Mouse (Mus musculus) testis, postnatal 10 days (tissue): ENCODE measurements around the gene Mettl8.

Experiments used
- DNase-seq: peaks from one replicate; pipeline ENCODE4 v3.0.0; 2021; ENCODE audit warnings: low spot score

Mettl8 gene

DNA sequence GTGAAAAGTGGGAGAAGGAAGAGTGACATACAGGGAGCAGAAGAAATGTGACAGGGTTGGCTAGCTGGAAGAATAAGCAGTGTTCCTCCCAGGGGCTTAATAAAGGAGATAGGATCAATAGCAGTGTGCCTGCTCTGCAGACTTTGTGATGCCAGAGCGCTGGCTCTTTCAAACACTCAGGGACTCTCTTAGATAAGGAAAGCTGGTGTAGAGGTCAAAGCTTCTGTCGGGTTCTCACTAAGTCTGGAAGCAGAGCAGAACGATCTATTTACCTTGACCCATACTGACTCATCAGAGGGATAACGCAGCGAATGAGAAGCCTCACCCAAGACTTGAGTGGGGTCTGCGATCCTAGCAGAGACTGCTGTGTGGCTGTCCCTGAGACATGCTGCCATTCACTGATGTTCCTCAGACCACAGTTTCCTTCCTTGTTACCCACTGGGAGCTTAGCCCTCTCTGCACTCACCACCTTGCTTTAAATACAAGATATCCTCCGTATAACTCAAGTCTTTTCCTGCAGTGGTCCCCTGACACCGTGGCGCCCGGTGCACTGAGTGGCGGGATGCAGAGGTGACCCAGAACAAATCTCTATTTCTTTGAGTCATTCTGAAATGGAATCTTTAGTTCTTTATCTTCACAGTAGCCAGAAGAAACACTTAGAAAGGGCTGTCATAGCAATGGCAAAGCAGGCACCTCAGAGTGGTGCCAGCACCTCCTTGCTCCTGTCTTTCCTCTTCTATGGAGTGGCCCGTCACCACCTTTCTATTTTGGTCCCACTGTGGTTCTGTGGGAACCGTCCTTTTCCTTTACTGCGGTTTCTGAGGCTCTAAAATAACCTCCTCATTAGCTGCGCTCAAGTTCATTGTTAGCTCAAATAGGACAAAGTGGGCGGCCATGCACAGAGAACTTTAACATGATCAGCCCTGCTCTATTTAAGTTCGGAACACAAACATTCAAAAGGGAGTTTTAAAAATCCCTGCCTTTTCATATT is 65.9 kb downstream of the Mettl8 start:
- no peak for DNase-seq

DNA sequence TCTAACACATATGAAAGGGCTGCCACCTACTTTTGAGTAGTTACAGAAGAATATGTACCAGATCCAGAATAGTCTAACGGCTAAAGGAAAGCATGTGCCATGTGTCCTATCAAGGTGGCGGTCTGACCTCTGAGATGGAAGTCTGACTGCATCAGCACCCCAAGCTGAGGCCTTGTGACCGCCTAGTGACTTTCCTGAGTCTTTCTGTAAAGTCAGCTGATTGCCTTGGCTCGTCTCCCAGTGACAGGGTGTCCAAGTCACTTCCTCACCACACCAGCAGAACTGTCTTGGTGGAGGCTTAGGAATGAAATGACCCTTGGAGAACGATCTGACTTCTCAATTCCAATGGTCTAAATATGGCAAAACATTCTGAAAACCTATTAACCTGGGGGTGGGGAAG is 77.1 kb downstream of the Mettl8 start:
- no peak for DNase-seq

GRCm38 (mm10) chr2:70974769-70975168 is 80.6 kb downstream of the Mettl8 start:
- no peak for DNase-seq

DNA sequence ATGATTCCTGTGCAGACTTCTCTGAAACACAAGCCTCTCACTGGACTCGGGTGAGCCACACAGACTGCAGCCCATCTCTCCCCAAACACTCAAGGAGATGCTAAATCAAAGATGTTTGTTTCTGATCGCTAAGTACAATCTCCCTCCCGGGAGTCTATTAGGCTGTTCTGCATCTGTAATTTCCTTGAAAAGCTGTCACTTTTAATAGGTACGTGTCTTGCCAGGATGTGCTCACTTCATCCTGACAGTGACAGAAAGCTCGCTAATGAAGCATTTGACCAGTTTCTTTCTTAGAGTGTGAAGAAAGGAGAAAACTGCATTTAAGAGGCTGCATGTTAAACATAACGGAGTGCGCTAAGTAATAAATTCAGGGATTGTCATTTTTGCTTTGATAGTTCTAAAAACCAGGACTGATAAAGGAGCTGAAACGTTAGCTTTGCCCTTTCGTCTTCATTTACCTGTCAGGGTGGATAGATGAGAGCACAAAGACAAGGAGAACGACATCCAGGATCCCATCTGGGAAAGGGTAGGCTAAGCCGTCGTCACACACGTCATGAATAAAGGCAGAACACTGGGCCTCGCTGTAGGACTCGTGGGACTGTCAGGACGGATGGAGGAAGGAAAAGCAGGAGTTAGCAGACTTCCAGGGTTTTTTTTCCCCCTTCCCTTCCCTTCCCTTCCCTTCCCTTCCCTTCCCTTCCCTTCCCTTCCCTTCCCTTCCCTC is 82.4 kb downstream of the Mettl8 start:
- DNase-seq = no peak

DNA sequence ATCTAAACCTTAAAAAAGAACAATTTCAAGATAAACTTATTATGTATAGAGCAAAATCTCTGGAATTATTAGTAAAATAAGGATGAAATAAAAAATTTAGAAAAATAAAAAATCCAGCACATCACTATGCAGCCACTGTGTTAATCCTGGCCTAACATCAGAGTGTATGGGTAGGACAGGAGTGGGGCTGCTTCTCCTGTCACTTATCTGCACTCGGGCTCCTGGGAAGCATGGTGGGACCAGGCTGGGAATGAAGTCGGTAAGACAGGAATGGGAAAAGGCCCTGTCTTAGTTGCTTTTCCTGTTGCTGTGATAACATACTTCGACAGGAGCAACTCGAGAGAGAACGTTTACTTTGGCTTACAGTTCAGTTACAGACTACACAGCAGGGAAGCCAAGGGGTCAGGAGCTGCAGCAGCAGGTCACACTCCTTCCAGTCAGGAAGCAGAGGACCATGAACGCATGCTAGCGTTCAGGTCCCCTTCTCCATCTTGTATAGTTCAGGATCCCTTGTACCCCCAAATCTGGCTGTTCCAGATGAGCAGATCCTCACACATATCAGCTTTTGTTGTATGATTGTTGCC is 85.1 kb downstream of the Mettl8 start:
- no peak for DNase-seq

- DNase-seq = no peak
Observed at GRCm38 (mm10) chr2:70968305-70968704, 87.1 kb downstream of the Mettl8 start.

DNA sequence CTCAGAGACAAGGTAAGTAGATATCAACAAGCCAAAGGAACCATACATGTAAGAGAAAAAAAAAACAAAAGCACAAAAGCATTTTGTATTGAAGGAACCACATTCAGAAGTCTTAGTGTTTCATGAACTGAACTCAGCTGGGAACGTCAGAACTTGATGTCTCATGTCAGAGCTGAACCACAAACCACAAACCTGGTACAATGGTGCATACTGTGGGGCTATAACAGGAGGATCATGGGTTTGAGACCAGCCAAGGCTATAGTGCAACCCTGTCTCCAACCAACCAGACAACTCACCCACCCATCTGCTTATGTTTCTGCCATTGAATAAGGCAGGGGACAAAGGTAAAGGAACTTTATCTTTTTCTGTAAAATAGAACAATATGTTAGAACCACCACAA is 88.2 kb downstream of the Mettl8 start:
- DNase-seq = no peak

DNA sequence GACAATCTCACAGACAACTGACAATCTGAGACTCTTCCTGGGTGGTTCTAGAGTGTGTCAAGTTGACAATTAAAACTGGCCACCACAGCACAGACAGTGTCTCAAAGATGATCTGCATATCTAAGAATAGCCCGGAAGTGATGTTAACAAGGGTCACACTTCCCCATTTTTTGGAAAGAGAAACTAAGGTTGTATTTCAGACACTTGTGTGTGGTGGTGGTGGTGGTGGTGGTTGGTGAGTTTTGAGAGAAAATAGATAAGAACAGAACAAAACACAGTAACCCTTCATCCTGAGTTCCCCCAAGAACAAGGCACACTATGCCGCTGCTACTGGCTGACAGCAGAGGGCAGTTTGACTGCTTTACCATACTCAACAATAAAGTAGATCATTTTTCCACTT is 90.6 kb downstream of the Mettl8 start:
- no peak for DNase-seq

GRCm38 (mm10) chr2:70962921-70963320 is 92.5 kb downstream of the Mettl8 start:
- DNase-seq = no peak

GRCm38 (mm10) chr2:70961086-70961941 is 94.1 kb downstream of the Mettl8 start:
- DNase-seq = no peak

- DNase-seq = no peak
Observed at GRCm38 (mm10) chr2:70960090-70960489, 95.3 kb downstream of the Mettl8 start.

DNA sequence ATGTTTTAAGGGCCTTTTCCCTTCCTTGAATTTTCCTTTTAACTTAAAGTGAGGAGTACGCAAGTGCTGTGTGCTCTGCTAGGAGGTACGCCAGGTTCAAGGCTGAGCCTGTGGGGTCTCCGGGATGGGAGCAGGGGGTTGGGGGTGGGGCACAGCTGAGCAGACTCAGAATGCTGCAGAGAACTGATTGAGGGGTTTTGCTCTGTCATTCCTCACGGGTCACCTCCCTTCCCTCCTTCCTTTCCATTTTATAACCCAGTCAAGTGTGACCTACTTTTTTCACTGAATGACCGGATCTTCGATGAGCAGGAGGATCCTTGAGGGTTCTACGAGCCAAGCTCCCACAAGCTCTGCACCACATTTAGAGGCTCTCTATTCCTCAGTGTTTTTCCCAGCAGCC is 96.0 kb downstream of the Mettl8 start:
- DNase-seq = no peak

DNA sequence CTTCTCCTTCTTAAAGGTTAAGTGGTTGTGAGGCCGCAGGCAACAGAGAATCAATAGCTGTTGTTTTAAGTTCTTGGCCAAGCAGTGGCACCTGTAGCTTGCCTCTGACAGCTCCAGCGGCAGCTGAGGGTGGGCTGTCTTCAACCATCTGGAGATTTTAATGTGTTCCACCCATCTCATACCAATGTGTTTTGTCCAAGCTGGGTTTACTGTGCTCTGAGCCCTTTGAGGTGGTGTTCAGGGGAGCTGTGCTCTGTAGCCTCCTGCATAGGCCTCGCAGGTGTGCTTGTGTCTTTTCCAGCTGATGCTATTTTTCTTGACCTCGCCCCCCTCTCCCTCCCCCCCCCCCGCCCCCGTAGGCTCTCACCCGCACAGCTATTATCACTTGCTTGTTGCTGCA is 96.8 kb downstream of the Mettl8 start:
- no peak for DNase-seq

DNA sequence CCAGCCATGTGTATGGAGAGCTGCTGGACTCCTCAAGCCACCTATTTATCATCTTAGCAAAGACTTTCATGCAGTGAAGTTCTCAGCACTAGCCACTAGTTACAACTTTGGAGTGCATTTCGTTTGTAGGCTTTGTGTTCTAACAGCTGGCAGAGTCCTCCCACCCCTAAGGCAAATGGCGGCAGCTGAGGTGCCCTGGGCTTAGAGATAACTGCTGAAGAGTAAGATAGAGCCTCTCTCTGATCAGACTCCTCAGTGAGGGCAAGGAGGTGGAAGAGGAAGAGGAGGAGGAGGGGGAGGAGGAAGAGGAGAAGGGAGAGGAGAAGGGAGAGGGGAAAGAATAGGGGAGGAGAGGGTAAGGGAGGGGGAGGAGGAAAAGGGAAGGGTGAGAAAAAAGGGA is 101.8 kb downstream of the Mettl8 start:
- DNase-seq = no peak

DNA sequence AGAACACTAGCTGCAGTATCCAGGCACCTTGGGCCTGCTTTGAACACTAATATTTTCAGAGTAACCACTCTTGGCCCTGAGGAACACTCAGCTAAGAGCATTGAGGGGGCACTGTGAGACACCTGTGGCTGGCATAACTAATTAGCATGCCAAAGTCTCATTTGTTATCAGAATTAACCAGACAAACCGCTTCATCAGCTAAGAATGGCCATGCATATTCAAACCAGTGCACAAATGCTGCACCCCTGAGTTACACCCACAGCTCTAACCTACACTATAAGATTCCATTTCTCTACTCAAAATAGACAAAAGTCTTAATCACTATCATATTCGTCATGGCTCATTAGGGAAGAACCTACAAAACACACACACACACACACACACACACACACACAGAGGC is 103.4 kb downstream of the Mettl8 start:
- DNase-seq = no peak

DNA sequence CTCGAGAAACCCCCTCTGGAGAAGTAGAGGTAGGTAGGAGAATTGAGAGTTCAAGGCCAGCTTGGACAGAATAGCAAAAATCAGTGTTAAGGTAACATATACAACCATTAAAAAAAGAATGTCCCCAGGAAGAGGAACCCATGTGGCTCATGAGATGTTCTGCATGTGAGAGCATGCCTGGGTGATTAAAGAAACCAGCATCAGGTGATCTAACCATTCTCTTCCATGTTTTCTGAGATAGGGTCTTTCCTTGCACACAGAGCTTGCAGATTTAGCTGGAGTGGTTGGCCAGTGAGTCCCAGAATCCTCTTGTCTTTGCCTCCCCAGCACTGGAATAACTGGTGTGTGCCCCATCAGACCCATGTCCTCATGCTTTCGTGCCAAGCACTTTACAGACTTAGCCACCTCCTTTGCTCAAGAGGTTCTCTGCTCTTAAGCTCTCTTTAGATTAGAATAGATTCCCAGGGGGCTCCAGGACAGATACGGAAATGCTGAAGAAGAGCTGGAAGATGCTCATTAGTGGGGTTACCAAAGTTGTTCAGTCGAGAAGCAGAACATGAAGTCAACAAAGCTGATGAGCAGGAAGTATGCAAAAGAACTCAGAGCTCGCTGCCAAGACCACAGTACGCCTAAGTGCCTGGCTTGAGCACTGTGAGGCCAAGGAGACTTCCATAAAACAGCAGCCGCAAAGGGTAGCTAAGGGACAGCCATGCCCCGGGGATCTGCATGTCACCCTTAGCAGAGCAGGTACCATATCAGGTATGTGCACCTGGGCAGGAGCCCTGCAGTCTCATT is 110.7 kb downstream of the Mettl8 start:
- no peak for DNase-seq

- no peak for DNase-seq
Observed at GRCm38 (mm10) chr2:70940826-70941225, 114.6 kb downstream of the Mettl8 start.

DNA sequence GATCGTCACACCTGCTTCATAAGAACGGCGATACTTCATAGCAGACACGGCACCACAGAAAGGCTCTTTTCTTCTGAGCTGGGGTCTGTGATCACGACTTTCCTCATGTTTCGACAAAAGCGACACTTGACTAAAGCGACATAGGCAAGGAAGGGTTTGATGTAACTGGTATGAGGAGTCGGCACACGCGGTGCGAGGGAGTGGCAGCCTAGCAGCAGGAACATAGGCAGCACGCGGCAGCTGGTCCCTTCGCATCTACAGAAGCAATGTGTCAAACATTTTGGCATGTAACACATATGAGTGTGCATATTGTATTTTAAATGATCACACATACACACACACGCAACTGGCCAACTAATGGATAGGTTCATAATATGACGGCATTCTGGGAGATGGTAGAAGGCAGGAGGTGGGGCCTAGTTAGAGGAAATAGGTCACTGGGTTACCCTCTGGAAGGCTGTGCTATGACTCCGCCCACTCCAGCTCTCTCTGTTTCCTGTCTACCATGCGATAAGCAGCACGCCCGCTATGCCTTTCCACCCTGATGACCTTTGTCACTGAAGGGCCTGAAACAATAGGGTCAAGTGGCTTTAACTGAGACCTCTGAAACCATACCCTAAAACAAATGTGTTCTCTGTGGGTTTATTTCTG is 116.4 kb downstream of the Mettl8 start:
- DNase-seq = no peak

DNA sequence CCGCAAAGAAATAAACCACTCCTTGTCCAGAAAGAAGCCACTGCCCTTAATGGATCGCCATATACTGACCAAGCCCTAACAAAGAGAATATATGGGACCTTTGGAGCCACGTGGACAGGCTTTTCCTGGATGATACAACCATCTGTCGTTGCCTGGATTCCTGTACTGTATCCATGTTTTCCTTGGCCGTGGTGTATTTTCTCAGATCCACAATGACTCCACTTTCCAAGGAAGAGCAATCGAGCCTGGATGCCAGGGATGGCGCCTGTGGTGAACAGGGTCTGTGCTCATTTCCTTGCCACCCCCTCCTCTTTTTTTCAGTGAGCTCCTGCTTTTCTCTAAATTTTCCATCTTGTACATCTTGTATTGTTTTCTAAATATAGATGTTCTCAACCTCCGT is 120.6 kb downstream of the Mettl8 start:
- no peak for DNase-seq

DNA sequence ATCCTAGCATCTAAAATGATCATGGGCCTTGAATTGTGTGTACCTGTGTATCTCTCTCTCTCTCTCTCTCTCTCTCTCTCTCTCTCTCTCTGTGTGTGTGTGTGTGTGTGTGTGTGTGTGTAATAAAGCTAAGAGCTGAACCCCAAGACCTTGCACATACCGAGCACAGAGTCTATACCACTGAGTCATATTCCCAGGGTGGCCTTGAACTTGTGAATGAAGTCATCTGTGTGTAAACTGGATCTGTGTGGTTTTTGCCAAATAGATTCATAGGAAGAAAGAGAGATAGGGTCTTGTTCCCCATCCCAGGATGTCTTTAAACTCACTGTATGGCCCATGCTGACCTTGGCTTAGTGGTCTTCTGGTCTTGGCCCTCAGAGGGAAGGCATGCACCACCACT is 121.9 kb downstream of the Mettl8 start:
- DNase-seq = no peak

GRCm38 (mm10) chr2:70932965-70933364 is 122.4 kb downstream of the Mettl8 start:
- no peak for DNase-seq
